Mouse (Mus musculus): ENCODE data around the gene Clta.

DNA sequence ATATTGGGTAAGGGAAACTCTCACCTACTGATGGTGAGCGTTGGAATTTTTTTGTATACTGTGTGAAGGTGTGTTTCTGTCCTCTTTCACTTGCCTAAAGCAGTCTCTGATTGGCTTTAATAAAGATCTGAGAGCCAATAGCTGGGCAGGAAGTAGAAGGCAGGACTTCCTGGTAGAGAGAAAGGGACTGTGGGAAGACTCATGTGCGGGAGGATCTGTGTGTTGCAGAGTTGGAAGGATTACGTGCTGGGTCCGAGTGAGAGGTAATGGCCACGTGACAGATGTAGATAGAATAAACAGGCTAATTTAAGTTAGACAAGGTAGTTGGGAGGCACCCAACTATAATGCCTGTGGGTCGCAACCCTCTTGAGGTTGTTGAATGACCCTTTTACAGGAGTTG lies 630 bp upstream of the Clta start:
- TF ChIP-seq ZC3H11A (IDR thresholded peaks at IDR 0.05; ENCODE audit: borderline replicate concordance, low read depth, low read length) = no peak
- TF ChIP-seq MAFK (IDR thresholded peaks at IDR 0.05; ENCODE audit: insufficient read depth, low read depth, low read length) = no peak
- no peak for TF ChIP-seq ZNF384 (IDR thresholded peaks at IDR 0.05; ENCODE audit: low read depth, low read length)
